Mouse (Mus musculus): ENCODE results near the gene Slc35b2. TPM values are rescaled to one million over a fixed set of nuclear protein-coding genes. Genes with fewer than 3 reads are reported as not detected.
A peak's percentile ranks its signal among the peaks of the same experiment; 100 is the strongest.

The Slc35b2 gene
- polyA plus RNA-seq, 1 experiment = 28.2 TPM

GRCm38 (mm10) chr17:45546941-45547340, 16.7 kb upstream of the Slc35b2 start:
- no peak overlapping the region for H3K27ac ChIP-seq (ENCODE audit: insufficient read depth, low read length)
- TF ChIP-seq CTCF (IDR thresholded peaks at IDR 0.05; ENCODE audit: low read depth, low read length) = no peak
- TF ChIP-seq EP300 (IDR thresholded peaks at IDR 0.05; ENCODE audit: insufficient read depth, low read depth, low read length) = no peak
- no peak for TF ChIP-seq POLR2A (IDR thresholded peaks at IDR 0.05; ENCODE audit: insufficient read depth, low read length)
- H3K9me3 ChIP-seq (replicated peaks; ENCODE audit: control insufficient read depth, insufficient read depth, low read length, poor library complexity, severe bottlenecking) = no peaks in the 10 kb centered on the region
- peaks cover 3% of the 10 kb centered on the region for H3K4me1 ChIP-seq (ENCODE audit: control insufficient read depth, insufficient read depth, low read length)
- H3K36me3 ChIP-seq (ENCODE audit: control insufficient read depth, insufficient read depth, low read length, poor library complexity, severe bottlenecking) = no peaks in the 10 kb centered on the region
- no peak overlapping the region for H3K4me3 ChIP-seq (ENCODE audit: low read depth, low read length)
- no peaks in the 10 kb centered on the region for H3K27me3 ChIP-seq (ENCODE audit: control insufficient read depth, insufficient read depth, low read length, poor library complexity, severe bottlenecking)
- no peak overlapping the region for H3K9ac ChIP-seq (ENCODE audit: low read depth, poor library complexity, severe bottlenecking)

GRCm38 (mm10) chr17:45547461-45548190, 16.0 kb upstream of the Slc35b2 start:
- no peak overlapping the region for H3K27ac ChIP-seq (ENCODE audit: insufficient read depth, low read length)
- TF ChIP-seq EP300 (IDR thresholded peaks at IDR 0.05; ENCODE audit: insufficient read depth, low read depth, low read length) (no peak), POLR2A (IDR thresholded peaks at IDR 0.05; ENCODE audit: insufficient read depth, low read length) (no peak), CTCF (IDR thresholded peaks at IDR 0.05; ENCODE audit: low read depth, low read length) (no peak)
- H3K36me3 ChIP-seq (ENCODE audit: control insufficient read depth, insufficient read depth, low read length, poor library complexity, severe bottlenecking) = no peaks in the 10 kb centered on the region
- H3K9me3 ChIP-seq (replicated peaks; ENCODE audit: control insufficient read depth, insufficient read depth, low read length, poor library complexity, severe bottlenecking) = no peaks in the 10 kb centered on the region
- H3K27me3 ChIP-seq (ENCODE audit: control insufficient read depth, insufficient read depth, low read length, poor library complexity, severe bottlenecking) = no peaks in the 10 kb centered on the region
- H3K4me1 ChIP-seq (ENCODE audit: control insufficient read depth, insufficient read depth, low read length) = peaks cover 3% of the 10 kb centered on the region
- H3K4me3 ChIP-seq (ENCODE audit: low read depth, low read length) = no peak overlapping the region
- H3K9ac ChIP-seq (ENCODE audit: low read depth, poor library complexity, severe bottlenecking) = no peak overlapping the region

- no peaks in the 10 kb centered on the region for H3K27me3 ChIP-seq (ENCODE audit: control insufficient read depth, insufficient read depth, low read length, poor library complexity, severe bottlenecking)
- no peak overlapping the region for H3K27ac ChIP-seq (ENCODE audit: insufficient read depth, low read length)
- TF ChIP-seq CTCF (IDR thresholded peaks at IDR 0.05; ENCODE audit: low read depth, low read length) = peak; percentile 24
- TF ChIP-seq POLR2A (IDR thresholded peaks at IDR 0.05; ENCODE audit: insufficient read depth, low read length) = no peak
- TF ChIP-seq EP300 (IDR thresholded peaks at IDR 0.05; ENCODE audit: insufficient read depth, low read depth, low read length) = no peak
These were observed 14.8 kb upstream of the Slc35b2 start for GRCm38 (mm10) chr17:45548541-45549512.

GRCm38 (mm10) chr17:45549617-45550181, 14.0 kb upstream of the Slc35b2 start, which contains the start of gene Tmem151b:
Tmem151b (minus strand) TSS chr17:45549677.
- Histone ChIP-seq H3K27ac (ENCODE audit: insufficient read depth, low read length) (no peak within 1 kb of the TSS), H3K4me1 (ENCODE audit: control insufficient read depth, insufficient read depth, low read length) (no peaks in the 10 kb centered on the region), H3K36me3 (ENCODE audit: control insufficient read depth, insufficient read depth, low read length, poor library complexity, severe bottlenecking) (no peaks in the 10 kb centered on the region), H3K4me3 (ENCODE audit: low read depth, low read length) (peak within 1 kb of the TSS; percentile 70), H3K27me3 (ENCODE audit: control insufficient read depth, insufficient read depth, low read length, poor library complexity, severe bottlenecking) (no peaks in the 10 kb centered on the region), H3K9me3 (replicated peaks; ENCODE audit: control insufficient read depth, insufficient read depth, low read length, poor library complexity, severe bottlenecking) (no peaks in the 10 kb centered on the region), H3K9ac (ENCODE audit: low read depth, poor library complexity, severe bottlenecking) (peak within 1 kb of the TSS; percentile 91)
- TF ChIP-seq EP300 (IDR thresholded peaks at IDR 0.05; ENCODE audit: insufficient read depth, low read depth, low read length) (no peak), POLR2A (IDR thresholded peaks at IDR 0.05; ENCODE audit: insufficient read depth, low read length) (no peak), CTCF (IDR thresholded peaks at IDR 0.05; ENCODE audit: low read depth, low read length) (no peak)

More at GRCm38 (mm10) chr17:45548541-45549512, 14.8 kb upstream of the Slc35b2 start:
- H3K9ac ChIP-seq (ENCODE audit: low read depth, poor library complexity, severe bottlenecking) = peak overlapping the region; percentile 91
- no peaks in the 10 kb centered on the region for H3K9me3 ChIP-seq (replicated peaks; ENCODE audit: control insufficient read depth, insufficient read depth, low read length, poor library complexity, severe bottlenecking)
- peaks cover 1% of the 10 kb centered on the region for H3K4me1 ChIP-seq (ENCODE audit: control insufficient read depth, insufficient read depth, low read length)
- H3K4me3 ChIP-seq (ENCODE audit: low read depth, low read length) = peak overlapping the region; percentile 54
- H3K36me3 ChIP-seq (ENCODE audit: control insufficient read depth, insufficient read depth, low read length, poor library complexity, severe bottlenecking) = no peaks in the 10 kb centered on the region

- H3K27me3 ChIP-seq (ENCODE audit: control insufficient read depth, insufficient read depth, low read length, poor library complexity, severe bottlenecking) = no peaks in the 10 kb centered on the region
- H3K27ac ChIP-seq (ENCODE audit: insufficient read depth, low read length) = no peak overlapping the region
- H3K9me3 ChIP-seq (replicated peaks; ENCODE audit: control insufficient read depth, insufficient read depth, low read length, poor library complexity, severe bottlenecking) = no peaks in the 10 kb centered on the region
- TF ChIP-seq EP300 (IDR thresholded peaks at IDR 0.05; ENCODE audit: insufficient read depth, low read depth, low read length) = no peak
- no peak for TF ChIP-seq POLR2A (IDR thresholded peaks at IDR 0.05; ENCODE audit: insufficient read depth, low read length)
- TF ChIP-seq CTCF (IDR thresholded peaks at IDR 0.05; ENCODE audit: low read depth, low read length) = no peak
- H3K4me3 ChIP-seq (ENCODE audit: low read depth, low read length) = no peak overlapping the region
- no peaks in the 10 kb centered on the region for H3K4me1 ChIP-seq (ENCODE audit: control insufficient read depth, insufficient read depth, low read length)
- peak overlapping the region; percentile 91 for H3K9ac ChIP-seq (ENCODE audit: low read depth, poor library complexity, severe bottlenecking)
- no peaks in the 10 kb centered on the region for H3K36me3 ChIP-seq (ENCODE audit: control insufficient read depth, insufficient read depth, low read length, poor library complexity, severe bottlenecking)
These were observed 13.4 kb upstream of the Slc35b2 start for GRCm38 (mm10) chr17:45550253-45550652.

All from ES-Bruce4 (cell line).